Mouse (Mus musculus) forebrain, embryonic 12.5 days (tissue): ENCODE results near the gene Gm8279. TPM values are rescaled to one million over a fixed set of nuclear protein-coding genes. Genes with fewer than 3 reads are reported as not detected.
"Not testable (repeated sequence)": the region's sequence is repeated elsewhere in the genome, so short reads cannot be mapped to it uniquely, and the experiment has no call there.

Source experiments
- ATAC-seq: fragments of 200-750 bp; cut with Nextera tagmentation; 2 replicates; pipeline ENCODE4 v1.8.0; 2017; ENCODE audit warnings: moderate TSS enrichment; ENCODE audit not compliant: low FRiP score
- H3K27ac ChIP-seq: fragments of 300-500 bp; sonication (generic); 2 replicates; pipeline ENCODE4 v1.5.1; 2016; ENCODE audit warnings: mild to moderate bottlenecking
- H3K27me3 ChIP-seq: fragments of 300-500 bp; sonication (generic); 2 replicates; pipeline ENCODE4 v1.6.1; 2016; ENCODE audit warnings: mild to moderate bottlenecking
- H3K36me3 ChIP-seq: fragments of 300-500 bp; sonication (generic); replicated peaks from 2 replicates; pipeline ENCODE4 v1.6.1; 2016; ENCODE audit warnings: mild to moderate bottlenecking
- H3K4me1 ChIP-seq: fragments of 300-500 bp; sonication (generic); 2 replicates; pipeline ENCODE4 v1.6.1; 2016
- H3K4me2 ChIP-seq: fragments of 300-500 bp; sonication (generic); 2 replicates; pipeline ENCODE4 v1.6.1; 2016; ENCODE audit warnings: mild to moderate bottlenecking, moderate library complexity
- H3K4me3 ChIP-seq: fragments of 300-500 bp; sonication (generic); replicated peaks from 2 replicates; pipeline ENCODE4 v1.5.1; 2016; ENCODE audit warnings: mild to moderate bottlenecking
- H3K9ac ChIP-seq: fragments of 300-500 bp; sonication (generic); 2 replicates; pipeline ENCODE4 v1.6.1; 2016; ENCODE audit warnings: mild to moderate bottlenecking
- H3K9me3 ChIP-seq: fragments of 300-500 bp; sonication (generic); 2 replicates; pipeline ENCODE4 v1.6.1; 2016
- WGBS: fragments of 180-500 bp; shearing (Covaris S2); methylation state at CpG from one replicate; pipeline ENCODE4 v1.1.7; 2016; 5-methylcytosine and 5-hydroxymethylcytosine counted together
- polyA plus RNA-seq: library from polyadenylated mRNA; unstranded; fragments of >200 nt; fragmentation: Nextera tagmentation; extraction: Ambion mirVana; gene quantifications from 2 replicates; pipeline ENCODE4 v1.2.1, GENCODE M21; 2016

Gene Gm8279
- polyA plus RNA-seq = not detected in 2 replicates

DNA sequence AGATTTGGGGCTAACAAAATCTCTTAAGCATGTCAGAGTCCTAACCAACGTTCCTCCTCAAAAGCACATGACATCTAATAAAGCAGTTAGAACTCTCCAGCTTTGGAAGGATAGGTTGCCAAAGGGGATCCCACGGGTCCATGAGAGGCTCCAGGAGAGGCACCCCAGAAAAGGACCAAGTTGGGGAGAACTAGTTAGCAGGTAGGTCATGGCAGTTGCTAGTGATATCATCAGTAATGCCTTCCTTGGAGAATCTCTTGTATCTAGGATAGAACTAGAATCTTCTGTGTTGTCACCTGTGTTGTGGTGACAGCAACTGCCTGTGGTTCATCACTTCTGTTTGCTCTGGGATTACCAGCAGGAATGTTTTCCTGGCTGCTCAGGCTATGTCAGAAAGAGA, at the start of gene Gm8279:
Gene Gm8279, plus strand, starts transcription at position 301 of the 400 bp plus-strand sequence.
- not testable (repeated sequence) for H3K9me3 ChIP-seq, H3K27ac ChIP-seq, H3K27me3 ChIP-seq, ATAC-seq, H3K4me3 ChIP-seq, H3K36me3 ChIP-seq, H3K9ac ChIP-seq, H3K4me2 ChIP-seq, H3K4me1 ChIP-seq
- WGBS = 93% methylated on average over 2 of the region's 2 CpGs

DNA sequence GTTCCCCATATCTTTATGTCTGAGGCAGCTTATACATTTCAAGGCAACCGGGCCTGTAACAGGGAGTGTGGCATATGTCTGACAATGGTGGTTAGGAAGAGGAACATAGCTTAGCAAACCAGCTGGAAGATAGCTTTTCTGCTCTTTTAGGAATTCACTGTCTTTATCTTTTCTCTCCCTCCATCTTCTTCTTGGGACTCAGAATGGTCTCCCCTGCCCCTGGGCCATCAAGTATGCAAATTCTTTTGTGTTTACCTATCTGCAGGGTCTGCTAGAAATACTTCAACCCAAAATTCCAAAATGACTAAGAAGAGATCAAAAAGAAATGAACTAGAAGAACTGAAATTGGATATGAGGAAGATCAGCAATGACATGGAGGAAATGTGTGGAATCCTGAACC, 32.9 kb downstream of the Gm8279 start, which contains the start of gene Gm3317:
Gene Gm3317, plus strand, starts transcription at position 301 of the 400 bp plus-strand sequence.
- not testable (repeated sequence) for H3K36me3 ChIP-seq, ATAC-seq

DNA sequence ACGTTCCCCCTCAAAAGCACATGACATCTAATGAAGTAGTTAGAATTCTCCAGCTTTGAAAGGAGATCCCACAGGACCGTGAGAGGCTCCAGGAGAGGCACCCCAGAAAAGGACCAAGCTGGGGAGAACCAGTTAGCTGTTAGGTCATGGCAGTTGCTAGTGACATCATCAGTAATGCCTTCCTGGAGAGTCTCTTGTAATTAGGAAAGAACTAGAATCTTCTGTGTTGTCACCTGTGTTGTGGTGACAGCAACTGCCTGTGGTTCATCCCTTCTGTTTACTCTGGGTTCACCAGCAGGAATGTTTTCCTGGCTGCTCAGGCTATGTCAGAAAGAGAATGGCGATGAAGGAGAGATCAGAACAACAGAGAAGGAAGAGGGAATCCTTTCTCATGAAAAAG, 54.2 kb downstream of the Gm8279 start, which contains the start of gene Gm8271:
Gene Gm8271, plus strand, starts transcription at position 301 of the 400 bp plus-strand sequence.
- not testable (repeated sequence) for H3K27me3 ChIP-seq, ATAC-seq, H3K4me1 ChIP-seq, H3K36me3 ChIP-seq, H3K4me3 ChIP-seq, H3K9ac ChIP-seq, H3K9me3 ChIP-seq, H3K4me2 ChIP-seq, H3K27ac ChIP-seq
- WGBS = no CpG with 5 or more reads among the region's 3 CpGs

More for the DNA sequence above, 32.9 kb downstream of the Gm8279 start, which contains the start of gene Gm3317:
- not testable (repeated sequence) for H3K9ac ChIP-seq, H3K9me3 ChIP-seq, H3K4me3 ChIP-seq, H3K27ac ChIP-seq, H3K27me3 ChIP-seq, H3K4me2 ChIP-seq, H3K4me1 ChIP-seq
- WGBS = no CpG with 5 or more reads among the region's 1 CpGs

Other genes with a start within 250 kb of the Gm8279 start
- gene Gm3278, start 239.1 kb upstream of the Gm8279 start, polyA plus RNA-seq = 0.15 TPM in 1 of 2 replicates, not detected in the other
- not detected in 2 replicates for gene Gm8297, start 147.6 kb upstream of the Gm8279 start, polyA plus RNA-seq
- gene Gm3298, start 115.6 kb upstream of the Gm8279 start, polyA plus RNA-seq = 0.58 TPM in 1 of 2 replicates, not detected in the other
- gene 4930555G01Rik, start 80.9 kb upstream of the Gm8279 start, polyA plus RNA-seq = not detected in 2 replicates
- gene Gm8281, start 60.5 kb upstream of the Gm8279 start, polyA plus RNA-seq = 2.5 and 4.0 TPM in 2 replicates
- gene Gm3317, start 33.0 kb downstream of the Gm8279 start, polyA plus RNA-seq = not detected in 2 replicates
- gene Gm8271, start 54.3 kb downstream of the Gm8279 start, polyA plus RNA-seq = not detected in 2 replicates
- not detected in 2 replicates for gene Gm3526, start 129.1 kb downstream of the Gm8279 start, polyA plus RNA-seq
- gene Gm3542, start 203.4 kb downstream of the Gm8279 start, polyA plus RNA-seq = not detected in 2 replicates